Mouse (Mus musculus): Measurements from ENCODE around the gene Drd4. TPM values are rescaled to one million over a fixed set of nuclear protein-coding genes. Genes with fewer than 3 reads are reported as not detected.

Gene Drd4
- total and polyA plus RNA-seq, 3 experiments, result not detected

GRCm38 (mm10) chr7:141330706-141331105 lies 38.9 kb downstream of the Drd4 start:
- Histone ChIP-seq H3K79me2 (ENCODE audit: control insufficient read depth, insufficient read depth, low read length, poor library complexity) (peaks cover 14% of the 10 kb centered on the region), H3K4me1 (ENCODE audit: control insufficient read depth in 1 of 2, insufficient read depth in 2 of 2, low read length in 2 of 2) (peaks cover 4 to 19% of the 10 kb centered on the region in 2 experiments; a peak in 3 of 4 replicates), H3K4me3 (ENCODE audit: control insufficient read depth in 1 of 2, insufficient read depth in 1 of 2, low read depth in 2 of 2, low read length in 2 of 2) (no peak overlapping the region), H3K9me3 (replicated peaks; ENCODE audit: insufficient read depth, low read length) (no peaks in the 10 kb centered on the region), H3K27ac (ENCODE audit: control insufficient read depth, low read depth, low read length) (no peak overlapping the region), H3K36me3 (ENCODE audit: control insufficient read depth in 1 of 2, insufficient read depth in 2 of 2, low read length in 2 of 2) (peaks cover 0 to 10% of the 10 kb centered on the region in 2 experiments; a peak in 2 of 4 replicates), H3K9ac (ENCODE audit: control insufficient read depth, low read depth, low read length, poor library complexity, severe bottlenecking) (no peak overlapping the region), H3K27me3 (ENCODE audit: control insufficient read depth in 1 of 2, insufficient read depth in 2 of 2, low read length in 2 of 2) (no peaks in the 10 kb centered on the region)
- DNase-seq (ENCODE audit: low read depth, low spot score), result no peak
- TF ChIP-seq E2F4 (IDR thresholded peaks at IDR 0.05; ENCODE audit: borderline replicate concordance, low read depth, low read length) (no peak), ZKSCAN1 (IDR thresholded peaks at IDR 0.05; ENCODE audit: low read depth, low read length) (no peak), CHD2 (IDR thresholded peaks at IDR 0.05; ENCODE audit: low read length) (no peak), TCF12 (IDR thresholded peaks at IDR 0.05; ENCODE audit: low read depth, low read length) (no peak), HCFC1 (IDR thresholded peaks at IDR 0.05; ENCODE audit: low read depth, low read length) (no peak), USF1 (IDR thresholded peaks at IDR 0.05; ENCODE audit: low read depth, low read length) (no peak), ELF1 (IDR thresholded peaks at IDR 0.05; ENCODE audit: low read depth, low read length) (no peak), ZNF384 (IDR thresholded peaks at IDR 0.05; ENCODE audit: low read depth, low read length) (no peak), TBP (IDR thresholded peaks at IDR 0.05; ENCODE audit: low read depth, low read length) (no peak), MYB (IDR thresholded peaks at IDR 0.05; ENCODE audit: low read depth, low read length) (no peak), MAZ (IDR thresholded peaks at IDR 0.05; ENCODE audit: low read depth, low read length) (no peak), RCOR1 (IDR thresholded peaks at IDR 0.05; ENCODE audit: low read depth, low read length) (no peak), ZMIZ1 (IDR thresholded peaks at IDR 0.05; ENCODE audit: low read depth, low read length) (no peak), JUND (IDR thresholded peaks at IDR 0.05; ENCODE audit: low read depth, low read length) (no peak), MEF2A (IDR thresholded peaks at IDR 0.05; ENCODE audit: extremely low read depth, insufficient replicate concordance, low read depth, low read length, poor library complexity, severe bottlenecking) (no peak), POLR2A (IDR thresholded peaks at IDR 0.05; ENCODE audit: control insufficient read depth in 1 of 2, insufficient read depth in 1 of 2, low read depth in 1 of 2, low read length in 2 of 2, poor library complexity in 1 of 2) (no peak), USF2 (IDR thresholded peaks at IDR 0.05; ENCODE audit: borderline replicate concordance in 1 of 2, insufficient read depth in 1 of 2, low read depth in 1 of 2, low read length in 2 of 2) (no peak), SIN3A (IDR thresholded peaks at IDR 0.05; ENCODE audit: low read length) (no peak)

GRCm38 (mm10) chr7:141331990-141332389 lies 40.2 kb downstream of the Drd4 start:
- Histone ChIP-seq H3K36me3 (ENCODE audit: control insufficient read depth in 1 of 2, insufficient read depth in 2 of 2, low read length in 2 of 2) (peaks cover 0 to 6% of the 10 kb centered on the region in 2 experiments; a peak in 1 of 4 replicates), H3K4me3 (ENCODE audit: control insufficient read depth in 1 of 2, insufficient read depth in 1 of 2, low read depth in 2 of 2, low read length in 2 of 2) (no peak overlapping the region), H3K79me2 (ENCODE audit: control insufficient read depth, insufficient read depth, low read length, poor library complexity) (peaks cover 5% of the 10 kb centered on the region), H3K9ac (ENCODE audit: control insufficient read depth, low read depth, low read length, poor library complexity, severe bottlenecking) (no peak overlapping the region), H3K4me1 (ENCODE audit: control insufficient read depth in 1 of 2, insufficient read depth in 2 of 2, low read length in 2 of 2) (peaks cover 2 to 8% of the 10 kb centered on the region in 2 experiments; a peak in 3 of 4 replicates), H3K27ac (ENCODE audit: control insufficient read depth, low read depth, low read length) (no peak overlapping the region), H3K27me3 (ENCODE audit: control insufficient read depth in 1 of 2, insufficient read depth in 2 of 2, low read length in 2 of 2) (no peaks in the 10 kb centered on the region), H3K9me3 (replicated peaks; ENCODE audit: insufficient read depth, low read length) (no peaks in the 10 kb centered on the region)
- DNase-seq (ENCODE audit: low read depth, low spot score), result no peak
- TF ChIP-seq MYB (IDR thresholded peaks at IDR 0.05; ENCODE audit: low read depth, low read length) (no peak), USF2 (IDR thresholded peaks at IDR 0.05; ENCODE audit: borderline replicate concordance in 1 of 2, insufficient read depth in 1 of 2, low read depth in 1 of 2, low read length in 2 of 2) (no peak), ZKSCAN1 (IDR thresholded peaks at IDR 0.05; ENCODE audit: low read depth, low read length) (no peak), CHD1 (IDR thresholded peaks at IDR 0.05; ENCODE audit: low read depth, low read length) (no peak), ZC3H11A (IDR thresholded peaks at IDR 0.05; ENCODE audit: low read depth, low read length) (no peak), ELF1 (IDR thresholded peaks at IDR 0.05; ENCODE audit: low read depth, low read length) (no peak), EP300 (IDR thresholded peaks at IDR 0.05; ENCODE audit: low read depth in 1 of 2, low read length in 2 of 2) (no peak), ZNF384 (IDR thresholded peaks at IDR 0.05; ENCODE audit: low read depth, low read length) (no peak), RAD21 (IDR thresholded peaks at IDR 0.05; ENCODE audit: low read depth, low read length) (no peak), MEF2A (IDR thresholded peaks at IDR 0.05; ENCODE audit: extremely low read depth, insufficient replicate concordance, low read depth, low read length, poor library complexity, severe bottlenecking) (no peak), MAX (IDR thresholded peaks at IDR 0.05; ENCODE audit: low read length) (no peak), POLR2AphosphoS2 (IDR thresholded peaks at IDR 0.05; ENCODE audit: low read length) (no peak)
